Mouse (Mus musculus): ENCODE measurements around the gene Tatdn2. TPM values are rescaled to one million over a fixed set of nuclear protein-coding genes. Genes with fewer than 3 reads are reported as not detected.

Gene Tatdn2
- polyA plus RNA-seq (2016; fragmentation: Nextera tagmentation; extraction: Ambion mirVana), result 0.41 and 1.2 TPM in 2 replicates

- Histone ChIP-seq H3K4me3 (peak within 1 kb of the TSS; percentile 95), H3K4me1 (replicated peaks) (peaks cover 32% of the 10 kb centered on the region), H3K36me3 (peaks cover 23% of the 10 kb centered on the region), H3K9me3 (no peaks in the 10 kb centered on the region), H3K27ac (peak within 1 kb of the TSS; percentile 92), H3K27me3 (ENCODE audit: insufficient read depth, poor library complexity, severe bottlenecking) (no peaks in the 10 kb centered on the region)
- under 1% methylated on average over 58 of the region's 58 CpGs for WGBS
- DNase-seq (ENCODE audit: low spot score), result peak; percentile 96
Observed at GRCm38 (mm10) chr6:113696582-113697221, at the start of gene Tatdn2. TSS of gene Tatdn2 (plus strand) at chr6:113697050.

GRCm38 (mm10) chr6:113649346-113650196 lies 47.3 kb upstream of the Tatdn2 start:
- WGBS, result 87% methylated on average over 7 of the region's 7 CpGs
- DNase-seq (ENCODE audit: low spot score), result no peak
- H3K4me1 ChIP-seq (replicated peaks), result no peaks in the 10 kb centered on the region
- no peak overlapping the region for H3K27ac ChIP-seq
- no peaks in the 10 kb centered on the region for H3K27me3 ChIP-seq (ENCODE audit: insufficient read depth, poor library complexity, severe bottlenecking)
- no peaks in the 10 kb centered on the region for H3K36me3 ChIP-seq
- H3K9me3 ChIP-seq, result no peaks in the 10 kb centered on the region
- H3K4me3 ChIP-seq, result no peak overlapping the region

- Histone ChIP-seq H3K36me3 (no peaks in the 10 kb centered on the region), H3K4me1 (replicated peaks) (no peaks in the 10 kb centered on the region), H3K27ac (no peak overlapping the region), H3K9me3 (no peaks in the 10 kb centered on the region), H3K4me3 (no peak overlapping the region), H3K27me3 (ENCODE audit: insufficient read depth, poor library complexity, severe bottlenecking) (no peaks in the 10 kb centered on the region)
- DNase-seq (ENCODE audit: low spot score), result no peak
- 79% methylated on average over 4 of the region's 4 CpGs for WGBS
Observed at GRCm38 (mm10) chr6:113650197-113650640, 46.6 kb upstream of the Tatdn2 start.

GRCm38 (mm10) chr6:113651626-113652025 lies 45.2 kb upstream of the Tatdn2 start:
- H3K36me3 ChIP-seq, result no peaks in the 10 kb centered on the region
- no peaks in the 10 kb centered on the region for H3K4me1 ChIP-seq (replicated peaks)
- no peaks in the 10 kb centered on the region for H3K27me3 ChIP-seq (ENCODE audit: insufficient read depth, poor library complexity, severe bottlenecking)
- no peak for DNase-seq (ENCODE audit: low spot score)
- H3K4me3 ChIP-seq, result no peak overlapping the region
- H3K9me3 ChIP-seq, result no peaks in the 10 kb centered on the region
- 73% methylated on average over 3 of the region's 3 CpGs for WGBS
- no peak overlapping the region for H3K27ac ChIP-seq

GRCm38 (mm10) chr6:113653551-113653950 lies 43.3 kb upstream of the Tatdn2 start:
- H3K27me3 ChIP-seq (ENCODE audit: insufficient read depth, poor library complexity, severe bottlenecking), result no peaks in the 10 kb centered on the region
- 92% methylated on average over 7 of the region's 7 CpGs for WGBS
- DNase-seq (ENCODE audit: low spot score), result no peak

GRCm38 (mm10) chr6:113654102-113654501 lies 42.7 kb upstream of the Tatdn2 start:
- 87% methylated on average over 8 of the region's 8 CpGs for WGBS
- Histone ChIP-seq H3K4me3 (no peak overlapping the region), H3K27ac (no peak overlapping the region), H3K4me1 (replicated peaks) (no peaks in the 10 kb centered on the region), H3K9me3 (no peaks in the 10 kb centered on the region), H3K27me3 (ENCODE audit: insufficient read depth, poor library complexity, severe bottlenecking) (no peaks in the 10 kb centered on the region), H3K36me3 (no peaks in the 10 kb centered on the region)
- no peak for DNase-seq (ENCODE audit: low spot score)

More at GRCm38 (mm10) chr6:113653551-113653950, 43.3 kb upstream of the Tatdn2 start:
- no peak overlapping the region for H3K4me3 ChIP-seq
- H3K36me3 ChIP-seq, result no peaks in the 10 kb centered on the region
- H3K9me3 ChIP-seq, result no peaks in the 10 kb centered on the region
- H3K27ac ChIP-seq, result no peak overlapping the region
- no peaks in the 10 kb centered on the region for H3K4me1 ChIP-seq (replicated peaks)

- Histone ChIP-seq H3K27me3 (ENCODE audit: insufficient read depth, poor library complexity, severe bottlenecking) (no peaks in the 10 kb centered on the region), H3K36me3 (no peaks in the 10 kb centered on the region), H3K4me1 (replicated peaks) (no peaks in the 10 kb centered on the region), H3K9me3 (no peaks in the 10 kb centered on the region), H3K4me3 (no peak overlapping the region), H3K27ac (no peak overlapping the region)
- WGBS, result 82% methylated on average over 16 of the region's 16 CpGs
- no peak for DNase-seq (ENCODE audit: low spot score)
Observed at GRCm38 (mm10) chr6:113654753-113655397, 42.0 kb upstream of the Tatdn2 start.

GRCm38 (mm10) chr6:113655475-113655874 lies 41.4 kb upstream of the Tatdn2 start:
- H3K36me3 ChIP-seq, result no peaks in the 10 kb centered on the region
- 90% methylated on average over 3 of the region's 3 CpGs for WGBS
- H3K4me3 ChIP-seq, result no peak overlapping the region
- H3K27me3 ChIP-seq (ENCODE audit: insufficient read depth, poor library complexity, severe bottlenecking), result no peaks in the 10 kb centered on the region
- DNase-seq (ENCODE audit: low spot score), result no peak
- H3K4me1 ChIP-seq (replicated peaks), result peaks cover 6% of the 10 kb centered on the region
- H3K27ac ChIP-seq, result no peak overlapping the region
- no peaks in the 10 kb centered on the region for H3K9me3 ChIP-seq

- no peak for DNase-seq (ENCODE audit: low spot score)
- no peaks in the 10 kb centered on the region for H3K9me3 ChIP-seq
- no peaks in the 10 kb centered on the region for H3K27me3 ChIP-seq (ENCODE audit: insufficient read depth, poor library complexity, severe bottlenecking)
- peaks cover 19% of the 10 kb centered on the region for H3K4me1 ChIP-seq (replicated peaks)
- no peaks in the 10 kb centered on the region for H3K36me3 ChIP-seq
- H3K27ac ChIP-seq, result no peak overlapping the region
- H3K4me3 ChIP-seq, result no peak overlapping the region
- WGBS, result 83% methylated on average over 6 of the region's 6 CpGs
Observed at GRCm38 (mm10) chr6:113656847-113657246, 40.0 kb upstream of the Tatdn2 start.

- Histone ChIP-seq H3K9me3 (no peaks in the 10 kb centered on the region), H3K27me3 (ENCODE audit: insufficient read depth, poor library complexity, severe bottlenecking) (no peaks in the 10 kb centered on the region), H3K4me3 (no peak overlapping the region), H3K27ac (no peak overlapping the region), H3K4me1 (replicated peaks) (peaks cover 21% of the 10 kb centered on the region), H3K36me3 (no peaks in the 10 kb centered on the region)
- 73% methylated on average over 3 of the region's 3 CpGs for WGBS
- DNase-seq (ENCODE audit: low spot score), result no peak
Observed at GRCm38 (mm10) chr6:113658226-113658625, 38.6 kb upstream of the Tatdn2 start.

GRCm38 (mm10) chr6:113659648-113660491 lies 37.0 kb upstream of the Tatdn2 start:
- Histone ChIP-seq H3K9me3 (no peaks in the 10 kb centered on the region), H3K4me1 (replicated peaks) (peaks cover 21% of the 10 kb centered on the region), H3K4me3 (no peak overlapping the region), H3K27ac (no peak overlapping the region), H3K36me3 (no peaks in the 10 kb centered on the region), H3K27me3 (ENCODE audit: insufficient read depth, poor library complexity, severe bottlenecking) (no peaks in the 10 kb centered on the region)
- WGBS, result 74% methylated on average over 8 of the region's 8 CpGs
- no peak for DNase-seq (ENCODE audit: low spot score)

All from hindbrain, embryonic 10.5 days (tissue).